Mouse (Mus musculus) CD4-positive, CD25-positive, alpha-beta regulatory T cell, adult 4 months (primary cell): ENCODE data around the gene Rab3b. TPM values are rescaled to one million over a fixed set of nuclear protein-coding genes. Genes with fewer than 3 reads are reported as not detected.
A peak's percentile ranks its signal among the peaks of the same experiment; 100 is the strongest.

ENCODE experiments used
- ATAC-seq: one replicate; pipeline ENCODE4 v1.8.0; 2017
- polyA plus RNA-seq, 2 experiments: library from polyadenylated mRNA; unstranded; fragments of 100-300 nt; shearing (Covaris generic); gene quantifications; one replicate each; pipeline ENCODE4 v1.2.1; 2017

Rab3b gene
- polyA plus RNA-seq, 2 experiments from 2014 or later = not detected

GRCm38 (mm10) chr4:108959696-108960095 is 80.8 kb downstream of the Rab3b start:
- ATAC-seq = no peak

GRCm38 (mm10) chr4:108960619-108961460 is 82.0 kb downstream of the Rab3b start:
- ATAC-seq = no peak

GRCm38 (mm10) chr4:108963017-108963416 is 84.2 kb downstream of the Rab3b start:
- ATAC-seq = no peak

DNA sequence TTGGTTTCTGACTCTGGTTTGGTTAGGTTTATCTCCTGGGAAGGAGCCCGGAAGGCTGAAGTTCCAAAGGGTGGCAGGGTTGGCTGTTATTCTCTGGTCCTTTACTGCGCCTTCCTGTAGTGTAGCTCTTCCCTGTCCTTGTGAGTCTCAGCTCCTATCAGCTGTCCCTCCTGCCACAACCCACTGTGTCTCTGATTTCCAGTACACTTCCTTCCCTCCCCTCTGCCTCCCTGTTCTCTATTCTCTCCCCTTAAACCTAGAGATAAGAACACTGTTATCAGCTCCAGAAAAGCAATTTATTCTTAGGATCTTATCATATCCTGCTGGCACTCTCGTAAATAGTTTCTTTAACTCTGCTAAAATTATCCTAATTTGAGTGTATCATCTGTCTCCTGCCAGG is 90.7 kb downstream of the Rab3b start:
- ATAC-seq = no peak

DNA sequence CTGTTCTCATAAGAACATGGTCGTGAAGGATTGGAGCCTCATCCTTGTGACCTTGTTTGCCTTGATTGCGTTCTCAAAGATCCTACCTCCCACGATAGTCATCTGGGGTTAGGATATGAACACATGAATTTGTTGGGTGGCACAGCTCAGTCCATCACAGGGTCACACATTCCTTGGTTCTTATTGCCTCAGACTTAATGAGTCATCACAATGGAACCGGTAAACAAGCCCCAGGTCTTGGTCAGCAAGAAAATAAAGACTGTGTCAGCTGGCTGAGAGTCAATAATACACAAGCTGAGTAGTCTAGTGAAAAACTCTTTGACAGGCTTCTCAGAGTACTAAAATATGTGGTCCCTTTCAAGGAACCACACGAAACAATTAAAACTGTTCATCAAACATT is 92.2 kb downstream of the Rab3b start:
- no peak for ATAC-seq

DNA sequence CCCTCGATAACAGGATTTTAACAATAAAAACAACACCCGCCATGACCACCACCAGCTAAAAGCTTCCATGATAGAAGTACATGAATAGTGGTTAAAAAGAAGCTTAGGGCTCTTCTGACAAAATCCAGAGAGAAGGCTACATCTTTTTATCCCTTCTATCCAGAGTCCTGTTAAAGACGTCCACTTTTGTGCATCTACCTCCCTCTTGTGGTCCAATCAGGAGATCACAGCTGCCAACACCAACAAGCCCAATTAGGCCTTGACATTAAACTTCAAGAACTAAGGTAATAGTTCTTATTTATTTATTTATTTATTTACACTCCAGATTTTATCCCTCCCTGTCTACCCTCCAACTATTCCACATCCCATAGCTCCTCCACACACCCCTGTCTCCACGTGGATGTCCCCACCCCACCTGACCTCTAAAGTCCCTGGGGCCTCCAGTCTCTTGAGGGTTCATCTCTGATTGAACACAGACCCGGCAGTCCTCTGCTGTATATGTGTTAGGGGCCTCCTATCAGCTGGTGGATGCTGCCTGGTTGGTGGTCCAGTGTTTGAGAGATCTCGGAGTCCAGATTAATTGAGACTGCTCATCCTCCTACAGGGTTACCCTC is 97.7 kb downstream of the Rab3b start:
- no peak for ATAC-seq

DNA sequence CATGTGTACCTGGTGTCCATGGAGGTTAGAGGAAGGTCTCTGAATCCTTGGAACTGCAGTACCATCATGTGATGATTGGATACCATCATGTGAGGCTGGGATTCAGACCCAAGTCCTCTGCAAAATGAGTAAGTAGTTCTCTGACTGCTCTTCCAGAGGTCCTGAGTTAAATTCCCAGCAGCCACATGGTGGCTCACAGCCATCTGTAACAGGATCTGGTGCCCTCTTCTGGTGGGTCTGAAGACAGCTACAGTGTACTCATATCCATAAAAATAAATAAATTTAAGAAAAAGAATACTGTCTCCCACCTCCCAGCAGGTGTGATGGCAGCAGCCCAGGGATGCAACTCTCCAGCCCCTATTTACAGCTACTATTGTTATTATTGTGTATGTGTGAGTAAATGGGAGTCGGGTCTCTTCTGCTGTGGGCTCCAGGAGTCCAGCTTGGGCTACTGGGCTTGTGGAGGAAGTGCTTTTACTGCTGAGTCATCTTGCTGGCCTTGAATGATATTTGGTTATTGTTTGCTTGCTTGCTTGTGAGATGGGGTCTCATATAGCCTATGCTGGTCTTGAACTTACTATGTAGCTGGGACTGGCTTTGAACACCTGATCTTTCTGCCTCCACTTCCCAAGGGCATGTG is 108.1 kb downstream of the Rab3b start:
- no peak for ATAC-seq

GRCm38 (mm10) chr4:108987473-108987842 is 108.6 kb downstream of the Rab3b start:
- peak; percentile 80 for ATAC-seq

DNA sequence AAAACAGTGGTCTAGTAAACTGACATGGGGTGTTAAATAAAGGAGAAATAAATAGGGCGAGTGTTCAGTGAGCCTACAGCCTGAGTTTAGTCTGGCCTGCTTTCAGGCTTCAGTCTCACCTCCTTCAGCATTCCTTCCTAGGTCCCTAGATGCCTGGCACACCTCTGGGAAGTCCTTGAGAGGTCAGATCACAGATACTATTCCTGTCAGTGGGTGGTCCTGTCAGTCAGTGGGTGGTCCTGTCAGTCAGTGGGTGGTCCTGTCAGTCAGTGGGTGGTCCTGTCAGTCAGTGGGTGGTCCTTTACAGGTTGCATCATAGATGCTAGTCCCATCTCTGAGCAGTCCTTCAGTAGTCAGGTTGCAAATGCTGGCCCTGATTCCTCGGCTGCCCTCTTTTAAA is 110.6 kb downstream of the Rab3b start:
- ATAC-seq = no peak

- ATAC-seq = no peak
These were observed 111.2 kb downstream of the Rab3b start for GRCm38 (mm10) chr4:108990032-108990431.

DNA sequence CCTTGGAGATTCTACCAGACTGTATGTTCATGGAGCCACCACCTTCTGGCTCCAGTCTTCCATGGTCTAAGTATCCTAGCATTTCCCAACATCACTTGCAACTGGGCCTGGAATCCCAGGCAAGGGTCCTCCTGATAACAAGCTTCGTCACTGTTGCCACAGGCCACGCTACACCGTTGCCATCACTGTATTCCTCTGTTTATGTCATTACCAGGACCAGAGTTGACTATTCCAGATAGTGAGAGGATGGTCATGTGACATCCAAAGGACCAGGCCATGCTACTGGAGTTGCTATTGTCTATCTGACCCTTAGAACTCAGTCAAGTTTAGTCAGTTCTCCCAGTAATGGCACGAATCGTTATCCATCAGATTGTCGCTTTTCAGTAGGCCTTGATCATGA is 111.7 kb downstream of the Rab3b start:
- no peak for ATAC-seq

GRCm38 (mm10) chr4:108991811-108992210 is 112.9 kb downstream of the Rab3b start:
- ATAC-seq = no peak

Other genes starting within 250 kb of the Rab3b start
- gene 3110021N24Rik, start 159.4 kb upstream of the Rab3b start, polyA plus RNA-seq = not detected
- 1 to 10 TPM in 1 of 2 experiments, under 1 TPM in 1; 0.87 to 1.6 TPM for gene Zfyve9, start 98.3 kb upstream of the Rab3b start, polyA plus RNA-seq
- gene Btf3l4, start 45.4 kb upstream of the Rab3b start, polyA plus RNA-seq = 10 to 100 TPM; 47.5 to 65.2 TPM
- gene Txndc12, start 44.5 kb upstream of the Rab3b start, polyA plus RNA-seq = 10 to 100 TPM; 58.1 to 68.8 TPM
- 10 to 100 TPM in 1 of 2 experiments, 1 to 10 TPM in 1; 8.1 to 13.5 TPM for gene Kti12, start 31.3 kb upstream of the Rab3b start, polyA plus RNA-seq
- not detected for gene A730015C16Rik, start 30.4 kb upstream of the Rab3b start, polyA plus RNA-seq
- gene Nrd1, start 121.6 kb downstream of the Rab3b start, polyA plus RNA-seq = 10 to 100 TPM; 63.9 to 98.2 TPM